Mouse (Mus musculus) heart, adult 9 months (tissue): ENCODE measurements around the gene Dcaf12.

ENCODE experiments used
- DNase-seq, 2 experiments: peaks; one replicate each; pipeline ENCODE4 v3.0.0; 2022; ENCODE audit warnings: low spot score in 2 of 2

Gene Dcaf12

GRCm38 (mm10) chr4:41310567-41311563 is 3.8 kb downstream of the Dcaf12 start:
- no peak for DNase-seq

GRCm38 (mm10) chr4:41307406-41307805 is 7.3 kb downstream of the Dcaf12 start:
- DNase-seq = no peak

GRCm38 (mm10) chr4:41304302-41304701 is 10.4 kb downstream of the Dcaf12 start:
- DNase-seq = peak in 1 of 2 experiments; percentile 41

GRCm38 (mm10) chr4:41303671-41304070 is 11.0 kb downstream of the Dcaf12 start:
- DNase-seq = no peak

GRCm38 (mm10) chr4:41298976-41299375 is 15.7 kb downstream of the Dcaf12 start:
- DNase-seq = no peak

- no peak for DNase-seq
Observed at GRCm38 (mm10) chr4:41295960-41296359, 18.7 kb downstream of the Dcaf12 start.

- DNase-seq = no peak
Observed at GRCm38 (mm10) chr4:41295507-41295906, 19.2 kb downstream of the Dcaf12 start.

- no peak for DNase-seq
Observed at GRCm38 (mm10) chr4:41293907-41294306, 20.8 kb downstream of the Dcaf12 start.

GRCm38 (mm10) chr4:41289802-41290201 is 24.9 kb downstream of the Dcaf12 start:
- DNase-seq = no peak

GRCm38 (mm10) chr4:41286420-41286819 is 28.3 kb downstream of the Dcaf12 start:
- peak in 1 of 2 experiments; percentile 19 for DNase-seq

GRCm38 (mm10) chr4:41284087-41284486 is 30.6 kb downstream of the Dcaf12 start:
- DNase-seq = no peak

GRCm38 (mm10) chr4:41275927-41276326 is 38.8 kb downstream of the Dcaf12 start:
- DNase-seq = no peak

GRCm38 (mm10) chr4:41274980-41275850 is 39.5 kb downstream of the Dcaf12 start, which contains the start of gene Ubap2:
TSS of gene Ubap2 (minus strand) at chr4:41275144.
- DNase-seq = peak; percentile 99

- peak in 1 of 2 experiments; percentile 7 for DNase-seq
Observed at GRCm38 (mm10) chr4:41274377-41274979, 40.2 kb downstream of the Dcaf12 start.

- DNase-seq = no peak
Observed at GRCm38 (mm10) chr4:41268133-41268532, 46.6 kb downstream of the Dcaf12 start.

- DNase-seq = no peak
Observed at GRCm38 (mm10) chr4:41266350-41266749, 48.3 kb downstream of the Dcaf12 start.

GRCm38 (mm10) chr4:41260691-41261090 is 54.0 kb downstream of the Dcaf12 start:
- no peak for DNase-seq

- no peak for DNase-seq
Observed at GRCm38 (mm10) chr4:41259019-41259418, 55.7 kb downstream of the Dcaf12 start.

GRCm38 (mm10) chr4:41257752-41258151 is 56.9 kb downstream of the Dcaf12 start:
- no peak for DNase-seq

GRCm38 (mm10) chr4:41255564-41256210 is 59.0 kb downstream of the Dcaf12 start:
- peak; percentile 17 to 40 for DNase-seq

GRCm38 (mm10) chr4:41253756-41254155 is 60.9 kb downstream of the Dcaf12 start:
- no peak for DNase-seq
